Mouse (Mus musculus): Measurements from ENCODE around the gene Klf7. TPM values are rescaled to one million over a fixed set of nuclear protein-coding genes. Genes with fewer than 3 reads are reported as not detected.
A peak's percentile ranks its signal among the peaks of the same experiment; 100 is the strongest.

Klf7 gene
- polyA plus RNA-seq, 1 experiment from 2014 or later: 13.9 TPM

GRCm38 (mm10) chr1:64104665-64105064 is 17.4 kb downstream of the Klf7 start:
- 82% methylated on average over 3 of the region's 3 CpGs for WGBS
- no peaks in the 10 kb centered on the region for H3K27me3 ChIP-seq

GRCm38 (mm10) chr1:64101331-64101730 is 20.8 kb downstream of the Klf7 start:
- no peak for ATAC-seq (ENCODE audit: insufficient number of reproducible peaks, insufficient read depth, low FRiP score, low TSS enrichment, low read depth)
- Histone ChIP-seq H3K4me2 (no peak overlapping the region; the same call in 1 of the 2 replicates), H3K4me3 (replicated peaks) (no peak overlapping the region), H3K36me3 (peaks cover 3% of the 10 kb centered on the region; the same call in 1 of the 2 replicates), H3K9me3 (no peaks in the 10 kb centered on the region), H3K4me1 (replicated peaks) (peaks cover 42% of the 10 kb centered on the region), H3K27ac (peak overlapping the region; percentile 54; the same call in 1 of the 2 replicates), H3K9ac (replicated peaks) (no peak overlapping the region), H3K27me3 (no peaks in the 10 kb centered on the region)
- 37% methylated on average over 3 of the region's 3 CpGs for WGBS

More at GRCm38 (mm10) chr1:64104665-64105064, 17.4 kb downstream of the Klf7 start:
- ATAC-seq (ENCODE audit: insufficient number of reproducible peaks, insufficient read depth, low FRiP score, low TSS enrichment, low read depth): no peak
- H3K9me3 ChIP-seq: no peaks in the 10 kb centered on the region
- H3K9ac ChIP-seq (replicated peaks): no peak overlapping the region
- no peak overlapping the region for H3K27ac ChIP-seq
- H3K36me3 ChIP-seq: peaks cover 3% of the 10 kb centered on the region; the same call in 1 of the 2 replicates
- H3K4me3 ChIP-seq (replicated peaks): no peak overlapping the region
- H3K4me1 ChIP-seq (replicated peaks): peaks cover 27% of the 10 kb centered on the region
- no peak overlapping the region for H3K4me2 ChIP-seq

GRCm38 (mm10) chr1:64098800-64099199 is 23.3 kb downstream of the Klf7 start:
- Histone ChIP-seq H3K9me3 (no peaks in the 10 kb centered on the region), H3K4me2 (no peak overlapping the region), H3K4me3 (replicated peaks) (no peak overlapping the region), H3K36me3 (no peaks in the 10 kb centered on the region; the same call in 1 of the 2 replicates), H3K9ac (replicated peaks) (no peak overlapping the region), H3K27me3 (no peaks in the 10 kb centered on the region), H3K27ac (no peak overlapping the region), H3K4me1 (replicated peaks) (peaks cover 37% of the 10 kb centered on the region)
- WGBS: 70% methylated on average over 4 of the region's 4 CpGs
- no peak for ATAC-seq (ENCODE audit: insufficient number of reproducible peaks, insufficient read depth, low FRiP score, low TSS enrichment, low read depth)

- ATAC-seq (ENCODE audit: insufficient number of reproducible peaks, insufficient read depth, low FRiP score, low TSS enrichment, low read depth): no peak
- whole genome bisulfite sequencing: 61% methylated on average over 6 of the region's 6 CpGs
- H3K9ac ChIP-seq (replicated peaks): no peak overlapping the region
- no peaks in the 10 kb centered on the region for H3K27me3 ChIP-seq
- H3K36me3 ChIP-seq: no peaks in the 10 kb centered on the region
- no peak overlapping the region for H3K4me2 ChIP-seq
- H3K4me3 ChIP-seq (replicated peaks): no peak overlapping the region
- H3K27ac ChIP-seq: no peak overlapping the region; the same call in 1 of the 2 replicates
- H3K4me1 ChIP-seq (replicated peaks): peaks cover 37% of the 10 kb centered on the region
- H3K9me3 ChIP-seq: no peaks in the 10 kb centered on the region
Observed at GRCm38 (mm10) chr1:64097640-64098287, 24.3 kb downstream of the Klf7 start.

- ATAC-seq (ENCODE audit: insufficient number of reproducible peaks, insufficient read depth, low FRiP score, low TSS enrichment, low read depth): no peak
- WGBS: 88% methylated on average over 5 of the region's 5 CpGs
Observed at GRCm38 (mm10) chr1:64093018-64093417, 29.1 kb downstream of the Klf7 start.

DNA sequence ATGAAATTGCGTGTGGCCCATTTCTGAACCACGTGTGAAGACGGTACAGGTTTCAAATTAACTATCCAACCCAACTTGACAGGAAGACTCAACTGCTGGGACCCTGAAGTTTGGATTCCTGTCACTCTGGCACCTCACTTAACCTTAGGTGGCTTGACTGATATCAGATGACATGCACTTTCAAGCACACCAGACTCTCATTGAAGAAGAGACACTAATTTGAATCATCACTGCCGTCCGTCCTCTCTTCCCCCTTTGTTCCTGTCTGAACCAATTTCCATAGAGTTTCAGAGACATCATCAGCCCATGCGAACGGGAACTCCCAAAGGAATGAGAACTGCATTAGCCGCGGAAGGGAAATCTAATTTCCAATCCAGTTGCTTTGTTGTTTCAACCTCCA is 30.5 kb downstream of the Klf7 start:
- WGBS: 88% methylated on average over 9 of the region's 9 CpGs
- Histone ChIP-seq H3K27me3 (no peaks in the 10 kb centered on the region), H3K27ac (no peak overlapping the region), H3K36me3 (no peaks in the 10 kb centered on the region), H3K4me2 (no peak overlapping the region), H3K9me3 (no peaks in the 10 kb centered on the region), H3K4me1 (replicated peaks) (peaks cover 16% of the 10 kb centered on the region), H3K9ac (replicated peaks) (no peak overlapping the region), H3K4me3 (replicated peaks) (no peak overlapping the region)
- no peak for ATAC-seq (ENCODE audit: insufficient number of reproducible peaks, insufficient read depth, low FRiP score, low TSS enrichment, low read depth)

More at GRCm38 (mm10) chr1:64093018-64093417, 29.1 kb downstream of the Klf7 start:
- Histone ChIP-seq H3K27me3 (no peaks in the 10 kb centered on the region), H3K9me3 (no peaks in the 10 kb centered on the region), H3K27ac (no peak overlapping the region), H3K36me3 (no peaks in the 10 kb centered on the region), H3K4me2 (no peak overlapping the region), H3K4me1 (replicated peaks) (peaks cover 22% of the 10 kb centered on the region), H3K9ac (replicated peaks) (no peak overlapping the region), H3K4me3 (replicated peaks) (no peak overlapping the region)

- Histone ChIP-seq H3K27me3 (no peaks in the 10 kb centered on the region), H3K9me3 (no peaks in the 10 kb centered on the region), H3K27ac (no peak overlapping the region), H3K9ac (replicated peaks) (no peak overlapping the region), H3K4me1 (replicated peaks) (peaks cover 17% of the 10 kb centered on the region), H3K4me2 (no peak overlapping the region), H3K36me3 (no peaks in the 10 kb centered on the region), H3K4me3 (replicated peaks) (no peak overlapping the region)
- no peak for ATAC-seq (ENCODE audit: insufficient number of reproducible peaks, insufficient read depth, low FRiP score, low TSS enrichment, low read depth)
- WGBS: 84% methylated on average over 5 of the region's 5 CpGs
Observed at GRCm38 (mm10) chr1:64090566-64090965, 31.5 kb downstream of the Klf7 start.

- H3K9me3 ChIP-seq: no peaks in the 10 kb centered on the region
- H3K9ac ChIP-seq (replicated peaks): no peak overlapping the region
- ATAC-seq (ENCODE audit: insufficient number of reproducible peaks, insufficient read depth, low FRiP score, low TSS enrichment, low read depth): no peak
- H3K27me3 ChIP-seq: no peaks in the 10 kb centered on the region
- H3K36me3 ChIP-seq: no peaks in the 10 kb centered on the region
- WGBS: 83% methylated on average over 1 of the region's 1 CpGs
- no peak overlapping the region for H3K27ac ChIP-seq
- peaks cover 23% of the 10 kb centered on the region for H3K4me1 ChIP-seq (replicated peaks)
- H3K4me3 ChIP-seq (replicated peaks): no peak overlapping the region
- H3K4me2 ChIP-seq: no peak overlapping the region
Observed at GRCm38 (mm10) chr1:64089691-64090090, 32.4 kb downstream of the Klf7 start.

DNA sequence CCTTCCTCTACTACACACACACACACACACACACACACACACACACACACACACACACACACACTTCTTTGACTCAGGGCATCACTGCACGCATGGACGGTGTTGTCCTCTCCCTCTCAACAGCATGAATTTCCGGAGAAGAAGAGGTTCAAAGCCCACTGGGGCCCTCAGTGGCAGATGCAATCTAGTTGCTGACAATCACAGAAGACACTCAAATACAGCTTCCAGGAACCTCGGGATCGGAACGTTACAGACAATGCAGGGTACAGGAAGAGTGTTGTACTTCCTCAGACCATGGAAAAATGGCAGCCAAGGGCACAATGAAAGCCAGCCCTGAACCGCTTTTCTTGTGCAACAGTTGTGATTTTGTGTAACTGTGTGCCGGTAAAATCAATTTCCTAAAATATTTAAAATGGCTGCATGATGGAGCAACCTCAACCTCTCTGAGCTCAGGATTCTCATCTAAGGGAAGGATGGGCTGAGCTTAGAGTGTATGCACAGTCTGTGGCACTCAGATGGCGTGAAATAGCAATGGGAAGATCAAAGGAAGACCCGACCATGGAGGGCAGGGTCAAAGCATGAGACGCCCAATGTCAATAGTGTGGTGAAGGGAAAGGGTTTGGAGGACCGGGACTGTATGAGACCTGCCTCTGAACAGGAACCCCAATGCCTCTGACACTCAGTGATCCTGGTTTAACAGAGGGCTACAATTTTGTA is 33.3 kb downstream of the Klf7 start:
- Histone ChIP-seq H3K4me2 (peak overlapping the region; percentile 42), H3K9ac (replicated peaks) (no peak overlapping the region), H3K9me3 (no peaks in the 10 kb centered on the region), H3K4me1 (replicated peaks) (peaks cover 32% of the 10 kb centered on the region), H3K27ac (peak overlapping the region; percentile 62), H3K4me3 (replicated peaks) (0 out of 2 replicates have a peak overlapping the region, but pooled peaks have one; percentile 6), H3K36me3 (no peaks in the 10 kb centered on the region), H3K27me3 (no peaks in the 10 kb centered on the region)
- no peak for ATAC-seq (ENCODE audit: insufficient number of reproducible peaks, insufficient read depth, low FRiP score, low TSS enrichment, low read depth)
- 73% methylated on average over 12 of the region's 12 CpGs for WGBS

DNA sequence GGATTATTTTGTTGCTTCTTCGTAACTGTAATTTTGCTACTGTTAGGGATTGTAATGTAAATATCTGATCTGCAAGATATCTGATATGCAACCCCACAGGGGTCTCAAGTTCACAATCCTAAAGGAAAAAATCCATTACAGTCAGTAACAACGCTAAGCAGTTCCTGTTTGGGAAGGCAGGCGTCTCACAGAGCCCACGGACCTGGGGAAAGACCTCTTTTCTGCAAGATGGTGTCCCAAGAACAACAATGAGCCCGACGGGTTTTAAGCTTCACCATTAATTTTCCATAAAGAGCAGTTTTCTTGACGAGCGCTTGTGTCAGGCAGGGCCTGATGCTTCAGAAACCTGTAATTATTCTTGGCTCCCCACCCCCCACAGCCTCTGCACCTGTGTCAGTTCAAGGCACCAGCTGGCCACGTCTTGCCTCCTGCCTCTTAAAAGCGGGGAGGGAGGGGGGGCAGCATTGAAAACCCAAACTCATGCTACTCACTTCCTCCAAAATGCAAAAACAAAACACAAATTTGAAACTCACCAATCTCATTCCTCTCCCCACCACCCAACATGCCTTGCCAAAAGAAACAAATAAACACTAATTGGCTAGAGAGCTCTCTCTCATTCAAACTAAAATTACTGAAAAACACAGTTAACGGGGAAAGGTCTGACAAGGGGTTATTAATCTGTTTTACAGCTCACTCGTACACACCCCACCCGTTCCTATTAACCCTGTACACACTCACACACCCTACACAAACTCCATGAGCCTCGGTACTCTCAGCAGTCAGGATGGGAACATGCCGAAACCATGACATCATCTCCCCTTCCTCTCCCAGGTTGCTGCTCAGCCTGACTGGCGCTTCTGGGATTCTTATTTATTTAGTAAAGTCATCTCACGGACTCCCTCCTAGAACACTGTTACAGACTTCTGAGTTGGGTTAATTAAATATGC is 34.2 kb downstream of the Klf7 start:
- ATAC-seq (ENCODE audit: insufficient number of reproducible peaks, insufficient read depth, low FRiP score, low TSS enrichment, low read depth): peak; percentile 95
- no peaks in the 10 kb centered on the region for H3K9me3 ChIP-seq
- peak overlapping the region; percentile 42 for H3K4me2 ChIP-seq
- H3K9ac ChIP-seq (replicated peaks): no peak overlapping the region
- H3K4me3 ChIP-seq (replicated peaks): peak overlapping the region; percentile 6; the same call in 1 of the 2 replicates
- H3K36me3 ChIP-seq: no peaks in the 10 kb centered on the region
- peaks cover 34% of the 10 kb centered on the region for H3K4me1 ChIP-seq (replicated peaks)
- H3K27ac ChIP-seq: peak overlapping the region; percentile 62
- no peaks in the 10 kb centered on the region for H3K27me3 ChIP-seq
- WGBS: 11% methylated on average over 17 of the region's 17 CpGs

DNA sequence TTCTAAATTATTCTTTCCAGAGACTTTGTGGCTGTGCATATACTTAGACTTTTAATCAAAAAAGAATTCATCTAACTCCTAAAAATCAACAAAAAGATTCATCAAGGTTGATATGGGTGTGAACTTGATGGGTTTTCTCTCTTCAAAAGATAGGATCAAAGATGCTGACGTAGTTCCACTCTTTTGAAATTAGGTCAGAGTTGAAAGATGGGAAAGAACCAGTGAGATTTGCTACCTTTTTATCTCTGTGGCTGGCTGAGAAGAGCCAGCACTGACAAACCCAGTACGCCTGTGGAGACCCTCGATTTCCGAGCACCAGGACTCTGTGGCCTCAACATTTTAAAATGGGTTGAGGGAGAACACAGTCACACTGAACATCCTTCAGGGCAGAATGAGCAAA is 36.2 kb downstream of the Klf7 start:
- WGBS: 89% methylated on average over 4 of the region's 4 CpGs
- Histone ChIP-seq H3K4me1 (replicated peaks) (peaks cover 39% of the 10 kb centered on the region), H3K36me3 (no peaks in the 10 kb centered on the region), H3K9me3 (no peaks in the 10 kb centered on the region), H3K27ac (no peak overlapping the region), H3K4me2 (no peak overlapping the region), H3K9ac (replicated peaks) (no peak overlapping the region), H3K4me3 (replicated peaks) (no peak overlapping the region), H3K27me3 (no peaks in the 10 kb centered on the region)
- ATAC-seq (ENCODE audit: insufficient number of reproducible peaks, insufficient read depth, low FRiP score, low TSS enrichment, low read depth): no peak
